Mouse (Mus musculus) neural tube, embryonic 12.5 days (tissue): ENCODE results near the gene Tbc1d10b. TPM values are rescaled to one million over a fixed set of nuclear protein-coding genes. Genes with fewer than 3 reads are reported as not detected.
A peak's percentile ranks its signal among the peaks of the same experiment; 100 is the strongest.

Experiments
- ATAC-seq: fragments of 200-750 bp; cut with Nextera tagmentation; 2 replicates; pipeline ENCODE4 v1.8.0; 2017; ENCODE audit warnings: low read depth, mild to moderate bottlenecking, moderate TSS enrichment, moderate library complexity; ENCODE audit not compliant: low FRiP score
- H3K27ac ChIP-seq: fragments of 300-500 bp; sonication (generic); 2 replicates; pipeline ENCODE4 v1.5.1; 2016
- H3K27me3 ChIP-seq: fragments of 300-500 bp; sonication (generic); replicated peaks from 2 replicates; pipeline ENCODE4 v1.6.1; 2016; ENCODE audit warnings: mild to moderate bottlenecking
- H3K36me3 ChIP-seq: fragments of 300-500 bp; sonication (generic); 2 replicates; pipeline ENCODE4 v1.6.1; 2016; ENCODE audit warnings: mild to moderate bottlenecking
- H3K4me1 ChIP-seq: fragments of 300-500 bp; sonication (generic); 2 replicates; pipeline ENCODE4 v1.6.1; 2016
- H3K4me2 ChIP-seq: fragments of 300-500 bp; sonication (generic); replicated peaks from 2 replicates; pipeline ENCODE4 v1.6.1; 2016; ENCODE audit warnings: mild to moderate bottlenecking
- H3K4me3 ChIP-seq: fragments of 300-500 bp; sonication (generic); 2 replicates; pipeline ENCODE4 v1.5.1; 2016
- H3K9ac ChIP-seq: fragments of 300-500 bp; sonication (generic); 2 replicates; pipeline ENCODE4 v1.6.1; 2016; ENCODE audit warnings: mild to moderate bottlenecking
- H3K9me3 ChIP-seq: fragments of 300-500 bp; sonication (generic); 2 replicates; pipeline ENCODE4 v1.6.1; 2016; ENCODE audit warnings: mild to moderate bottlenecking
- WGBS: fragments of 180-500 bp; shearing (Covaris S2); methylation state at CpG from one replicate; pipeline ENCODE4 v1.1.7; 2016; 5-methylcytosine and 5-hydroxymethylcytosine counted together
- polyA plus RNA-seq: library from polyadenylated mRNA; unstranded; fragments of >200 nt; fragmentation: Nextera tagmentation; extraction: Ambion mirVana; gene quantifications from 2 replicates; pipeline ENCODE4 v1.2.1, GENCODE M21; 2016

Gene Tbc1d10b
- polyA plus RNA-seq, 1 experiment from 2014 or later = 45.6 TPM

DNA sequence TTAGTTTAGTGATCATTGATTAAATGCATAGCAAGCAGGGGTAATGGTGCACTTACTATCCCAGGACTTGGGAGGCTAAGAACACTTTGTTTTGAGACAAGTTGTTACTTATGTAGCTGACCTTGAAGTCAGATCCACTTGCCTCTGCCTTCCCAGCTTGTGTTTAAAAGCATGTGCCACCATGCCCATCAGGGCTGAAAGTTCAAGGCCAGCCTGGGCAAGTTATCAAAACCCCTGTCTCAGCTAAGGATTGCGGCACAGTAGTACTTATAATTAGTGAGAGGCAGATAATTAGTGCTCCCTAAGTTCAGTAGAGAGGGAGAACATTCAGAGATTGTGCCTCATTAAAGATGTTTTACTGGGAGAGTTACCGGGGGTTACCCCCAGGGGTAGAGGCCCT is 26.5 kb upstream of the Tbc1d10b start:
- no peaks in the 10 kb centered on the region for H3K27me3 ChIP-seq
- peaks cover 57% of the 10 kb centered on the region for H3K36me3 ChIP-seq
- no peak overlapping the region for H3K27ac ChIP-seq
- H3K4me3 ChIP-seq = no peak overlapping the region
- H3K4me1 ChIP-seq = peaks cover 29% of the 10 kb centered on the region
- peak overlapping the region; percentile 86 for H3K4me2 ChIP-seq
- H3K9me3 ChIP-seq = no peaks in the 10 kb centered on the region
- no peak overlapping the region; the same call in 1 of the 2 replicates for H3K9ac ChIP-seq
- no peak for ATAC-seq
- 94% methylated on average over 2 of the region's 2 CpGs for WGBS

DNA sequence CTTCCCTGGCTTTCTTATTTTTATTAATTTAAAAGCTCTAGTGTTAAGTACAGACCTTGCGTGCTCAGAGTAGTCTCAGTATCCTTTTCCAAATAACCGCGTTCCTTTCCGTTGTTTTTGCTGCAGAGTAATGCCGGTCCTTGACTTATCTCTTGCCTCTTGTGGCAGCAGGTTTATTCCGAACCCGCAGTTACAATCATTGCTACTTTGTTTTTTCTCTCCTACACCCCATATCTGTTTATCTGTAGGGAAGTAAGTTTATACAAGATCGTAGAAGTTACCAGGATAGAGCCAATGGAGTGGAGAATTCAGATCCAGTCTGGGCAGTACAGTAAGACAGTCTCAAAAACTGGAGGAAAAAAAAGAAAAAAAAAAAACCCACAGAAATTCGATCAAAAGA is 25.5 kb upstream of the Tbc1d10b start:
- Histone ChIP-seq H3K36me3 (peaks cover 60% of the 10 kb centered on the region), H3K9ac (peak overlapping the region; percentile 96), H3K4me3 (peak overlapping the region; percentile 90), H3K9me3 (no peaks in the 10 kb centered on the region), H3K27me3 (no peaks in the 10 kb centered on the region), H3K4me2 (peak overlapping the region; percentile 86), H3K4me1 (peaks cover 30% of the 10 kb centered on the region), H3K27ac (peak overlapping the region; percentile 98; the same call in 1 of the 2 replicates)
- 6% methylated on average over 9 of the region's 9 CpGs for WGBS
- ATAC-seq = no peak

DNA sequence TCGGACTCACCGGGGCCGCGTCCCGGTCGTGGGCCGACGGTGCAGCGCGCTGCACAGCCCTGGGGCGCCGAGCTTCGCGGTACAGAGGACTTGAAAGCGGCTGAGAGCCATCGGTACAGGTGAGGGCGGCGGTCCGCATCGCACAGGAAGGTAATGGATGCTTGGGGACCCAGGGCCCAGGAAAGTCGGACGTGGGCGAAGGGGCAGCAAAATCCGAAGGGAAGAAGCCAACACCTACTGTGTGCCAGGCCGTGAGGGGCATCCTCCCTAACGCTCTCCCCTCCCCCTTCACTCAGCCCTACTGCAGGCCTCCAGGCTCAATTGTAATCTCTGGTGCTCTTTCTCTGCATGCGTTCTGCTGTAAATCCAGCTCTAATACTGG is 25.1 kb upstream of the Tbc1d10b start:
- peak; percentile 52 for ATAC-seq
- peaks cover 30% of the 10 kb centered on the region for H3K4me1 ChIP-seq

DNA sequence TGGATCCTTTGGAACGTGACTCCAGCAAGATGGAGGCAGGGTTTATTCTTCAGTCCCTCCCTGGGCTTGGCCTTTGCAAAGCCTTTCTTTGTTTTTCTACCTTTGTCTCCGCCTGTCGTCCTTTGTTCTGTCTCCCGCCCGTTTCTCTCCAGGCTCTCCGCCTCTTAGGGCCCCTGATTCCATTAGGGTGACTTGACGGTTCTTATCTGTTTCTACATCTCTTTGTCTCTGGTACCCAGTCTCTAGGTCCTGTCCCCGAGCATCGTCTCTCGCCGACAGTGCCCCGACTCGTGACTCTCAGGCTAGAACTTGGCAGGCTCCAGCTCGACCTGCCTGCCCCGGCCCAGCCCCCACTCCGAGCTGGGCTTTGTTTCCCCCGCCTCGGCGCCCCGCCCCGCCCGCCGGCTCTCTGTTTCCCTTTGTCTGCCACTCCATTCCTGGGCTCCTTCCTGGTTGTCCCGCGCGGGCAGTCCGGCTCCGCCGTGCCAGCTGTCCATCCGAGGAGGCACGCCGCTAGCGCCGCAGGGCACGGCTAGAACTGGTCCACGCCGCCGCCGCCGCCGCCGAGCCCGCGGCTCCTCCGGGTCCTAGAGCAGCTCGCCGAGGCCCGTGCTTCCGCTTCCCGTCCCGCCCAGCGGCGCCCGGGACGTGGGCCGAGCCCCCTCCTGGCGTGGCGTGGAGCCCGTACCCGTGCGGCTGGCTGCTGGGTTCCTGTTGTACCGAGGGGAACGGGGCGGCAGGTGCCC is 24.5 kb upstream of the Tbc1d10b start, which contains the start of the genes Zfp553 and Sept1:
Gene Zfp553, plus strand, starts transcription at position 440 of the 746 bp plus-strand sequence.
Gene Sept1, minus strand, starts transcription at position 509 of the 746 bp plus-strand sequence.
- Histone ChIP-seq H3K27me3 (no peaks in the 10 kb centered on the region), H3K9me3 (no peaks in the 10 kb centered on the region), H3K4me1 (peaks cover 30% of the 10 kb centered on the region), H3K9ac (peak within 1 kb of the TSS; percentile 96), H3K4me3 (peak within 1 kb of the TSS; percentile 90), H3K27ac (peak within 1 kb of the TSS; percentile 98), H3K4me2 (peak within 1 kb of the TSS; percentile 86), H3K36me3 (peaks cover 50% of the 10 kb centered on the region)
- peak; percentile 91 for ATAC-seq
- WGBS = under 1% methylated on average over 64 of the region's 64 CpGs

More for the DNA sequence above, 25.1 kb upstream of the Tbc1d10b start:
- H3K4me3 ChIP-seq = peak overlapping the region; percentile 90
- WGBS = under 1% methylated on average over 27 of the region's 27 CpGs
- H3K4me2 ChIP-seq = peak overlapping the region; percentile 86
- peaks cover 56% of the 10 kb centered on the region for H3K36me3 ChIP-seq
- no peaks in the 10 kb centered on the region for H3K9me3 ChIP-seq
- no peaks in the 10 kb centered on the region for H3K27me3 ChIP-seq
- peak overlapping the region; percentile 96 for H3K9ac ChIP-seq
- peak overlapping the region; percentile 98 for H3K27ac ChIP-seq

DNA sequence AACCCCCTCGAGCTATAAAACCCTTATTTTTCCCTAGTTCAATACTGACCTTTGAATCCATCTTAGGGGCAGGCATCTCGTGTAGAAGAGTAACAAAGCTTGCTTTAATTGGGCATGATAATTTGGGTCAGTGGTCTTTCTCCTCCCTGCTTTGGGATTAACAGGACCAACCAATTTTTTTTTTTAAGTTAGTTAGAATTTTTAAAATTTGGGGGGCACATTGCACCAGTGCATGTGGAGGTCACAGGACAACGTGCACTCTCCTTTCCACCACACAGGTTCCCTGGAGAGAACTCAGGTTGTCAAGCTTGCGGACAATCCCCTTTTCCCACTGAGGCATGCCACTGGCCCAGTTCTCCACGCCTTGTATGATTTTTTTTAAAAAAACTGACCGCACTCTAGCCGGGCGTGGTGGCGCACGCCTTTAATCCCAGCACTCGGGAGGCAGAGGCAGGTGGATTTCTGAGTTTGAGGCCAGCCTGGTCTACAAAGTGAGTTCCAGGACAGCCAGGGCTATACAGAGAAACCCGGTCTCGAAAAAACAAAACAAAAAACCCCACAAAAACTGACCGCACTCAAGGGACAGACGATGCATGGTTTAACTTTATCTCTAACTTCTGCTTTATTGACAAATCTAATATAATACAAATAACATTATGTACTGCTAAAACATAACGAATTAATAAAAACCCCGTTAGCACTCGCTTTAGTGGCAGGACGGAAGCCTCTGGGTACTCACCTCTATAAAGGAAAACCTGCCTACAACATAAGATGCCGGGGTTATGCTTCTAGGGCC is 23.8 kb upstream of the Tbc1d10b start:
- no peak for ATAC-seq
- Histone ChIP-seq H3K36me3 (peaks cover 42% of the 10 kb centered on the region), H3K27me3 (no peaks in the 10 kb centered on the region), H3K4me3 (peak overlapping the region; percentile 90), H3K9ac (peak overlapping the region; percentile 96), H3K4me2 (peak overlapping the region; percentile 86), H3K4me1 (peaks cover 30% of the 10 kb centered on the region), H3K27ac (peak overlapping the region; percentile 98), H3K9me3 (no peaks in the 10 kb centered on the region)
- 10% methylated on average over 20 of the region's 20 CpGs for WGBS

DNA sequence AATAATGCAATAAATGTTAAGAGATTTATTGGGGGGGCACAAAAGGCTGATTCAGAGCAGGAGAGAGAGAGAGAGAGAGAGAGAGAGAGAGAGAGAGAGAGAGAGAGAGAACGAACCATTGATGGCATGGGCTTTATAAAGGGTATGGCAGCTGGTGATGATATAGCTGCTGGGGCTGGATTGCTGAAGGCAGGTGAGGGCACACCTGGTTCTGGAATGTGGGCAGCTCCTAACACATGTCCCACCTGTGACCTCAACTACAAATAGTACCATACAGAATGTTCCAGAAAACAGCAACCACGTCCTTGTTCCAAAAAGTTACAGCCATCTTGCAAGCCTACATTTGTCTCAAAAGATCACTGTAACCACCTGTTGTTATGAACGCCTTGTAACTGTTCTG is 23.1 kb upstream of the Tbc1d10b start:
- Histone ChIP-seq H3K27me3 (no peaks in the 10 kb centered on the region), H3K36me3 (peaks cover 36% of the 10 kb centered on the region), H3K4me1 (peaks cover 30% of the 10 kb centered on the region), H3K4me2 (peak overlapping the region; percentile 86), H3K4me3 (peak overlapping the region; percentile 90), H3K27ac (no peak overlapping the region), H3K9me3 (no peaks in the 10 kb centered on the region), H3K9ac (peak overlapping the region; percentile 96)
- 63% methylated on average over 2 of the region's 3 CpGs for WGBS
- ATAC-seq = no peak

DNA sequence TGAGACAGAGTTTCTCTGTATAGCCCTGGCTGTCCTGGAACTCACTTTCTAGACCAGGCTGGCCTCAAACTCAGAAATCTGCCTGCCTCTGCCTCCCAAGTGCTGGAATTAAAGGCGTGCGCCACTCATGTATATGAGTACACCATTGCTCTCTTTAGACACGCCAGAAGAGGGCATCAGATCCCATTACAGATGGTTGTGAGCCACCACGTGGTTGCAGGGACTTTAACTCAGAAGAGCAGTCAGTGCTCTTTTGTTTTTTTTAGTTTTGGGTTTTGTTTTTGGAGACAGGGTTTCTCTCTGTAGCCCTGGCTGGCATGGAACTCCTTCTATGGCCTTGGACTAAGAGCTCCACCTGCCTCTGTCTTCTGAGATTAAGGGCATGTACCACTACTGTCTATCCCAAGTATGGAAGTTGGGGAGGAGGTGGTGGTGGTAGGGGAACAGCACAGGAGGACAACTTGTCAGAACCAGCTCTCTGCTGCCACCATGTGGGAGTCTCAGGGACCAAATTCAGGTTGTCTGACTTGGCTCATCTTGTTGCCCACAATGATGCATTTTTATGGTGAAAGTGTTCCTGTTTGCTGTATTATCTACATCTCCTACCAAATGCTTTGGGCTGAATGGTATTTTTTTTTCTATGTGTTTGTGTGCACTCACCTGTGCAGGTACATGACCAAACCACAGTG is 20.5 kb upstream of the Tbc1d10b start:
- Histone ChIP-seq H3K4me3 (no peak overlapping the region), H3K9ac (no peak overlapping the region), H3K27ac (no peak overlapping the region), H3K4me2 (no peak overlapping the region), H3K4me1 (peaks cover 21% of the 10 kb centered on the region), H3K9me3 (no peaks in the 10 kb centered on the region), H3K27me3 (no peaks in the 10 kb centered on the region), H3K36me3 (peaks cover 19% of the 10 kb centered on the region)
- ATAC-seq = no peak
- 66% methylated on average over 4 of the region's 4 CpGs for WGBS

DNA sequence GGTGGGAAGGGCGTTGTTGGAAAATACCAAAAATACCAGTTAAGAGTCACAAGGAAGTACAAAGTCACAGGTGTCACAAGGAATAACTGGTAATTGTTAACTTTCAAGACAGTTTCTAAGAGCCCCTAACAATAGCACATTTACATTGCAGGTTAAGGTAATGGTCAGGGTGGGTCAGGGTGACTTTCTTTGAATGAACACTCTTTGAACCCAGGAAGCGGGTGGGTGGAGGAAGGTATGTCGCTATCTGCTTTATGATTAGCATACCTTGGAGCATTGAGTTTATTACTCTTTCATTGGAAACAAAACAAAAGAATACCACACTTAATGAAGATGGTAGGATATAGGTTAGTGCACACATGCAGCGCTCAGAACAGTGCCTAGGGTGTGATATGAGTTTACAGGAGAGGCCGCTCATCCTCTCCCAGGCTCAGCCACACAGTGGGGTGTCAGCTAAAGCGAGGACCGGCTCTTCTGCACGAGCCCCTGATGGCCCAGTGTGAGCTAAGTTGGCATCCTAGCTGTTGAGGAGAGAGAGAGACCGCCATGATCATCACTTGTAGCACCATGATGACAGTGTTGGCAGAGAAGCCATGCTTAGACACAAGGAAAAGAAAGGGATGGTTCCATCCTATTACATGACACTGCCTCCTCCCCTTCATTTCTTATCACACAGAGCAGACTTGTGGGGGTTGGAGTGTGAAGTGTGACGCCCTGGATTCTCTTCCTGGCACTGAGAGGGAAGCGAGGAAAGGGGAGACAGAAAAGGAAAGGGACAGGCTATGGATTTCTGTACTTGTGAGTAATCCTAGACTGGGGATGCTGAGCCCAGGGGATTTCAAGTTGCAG is 17.1 kb upstream of the Tbc1d10b start:
- Histone ChIP-seq H3K4me2 (no peak overlapping the region), H3K9me3 (no peaks in the 10 kb centered on the region), H3K27me3 (no peaks in the 10 kb centered on the region), H3K36me3 (peaks cover 16% of the 10 kb centered on the region), H3K4me3 (no peak overlapping the region), H3K9ac (no peak overlapping the region), H3K27ac (no peak overlapping the region), H3K4me1 (peaks cover 6% of the 10 kb centered on the region)
- no peak for ATAC-seq
- WGBS = 90% methylated on average over 11 of the region's 11 CpGs

DNA sequence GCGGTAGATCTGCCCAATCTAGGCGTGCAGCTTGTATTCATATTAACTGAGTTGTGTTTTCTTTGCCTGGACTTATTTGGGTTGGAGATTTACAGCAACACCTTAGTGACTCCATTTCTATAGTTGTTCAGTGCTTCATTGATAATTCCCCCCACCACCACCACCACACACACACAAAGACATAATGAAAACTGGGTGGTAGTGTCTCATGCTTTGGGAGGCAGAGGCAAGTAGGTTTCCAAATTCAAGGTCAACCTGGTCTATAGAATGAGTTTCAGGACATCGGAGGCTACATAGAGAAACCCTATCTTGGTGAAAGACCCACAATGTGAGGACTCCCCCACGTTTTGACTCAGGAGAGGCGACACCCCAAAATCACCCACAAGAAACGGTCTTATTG is 16.3 kb upstream of the Tbc1d10b start:
- Histone ChIP-seq H3K36me3 (peaks cover 9% of the 10 kb centered on the region), H3K4me1 (no peaks in the 10 kb centered on the region), H3K4me3 (no peak overlapping the region), H3K9ac (no peak overlapping the region), H3K27me3 (no peaks in the 10 kb centered on the region), H3K4me2 (no peak overlapping the region), H3K27ac (no peak overlapping the region), H3K9me3 (no peaks in the 10 kb centered on the region)
- ATAC-seq = no peak
- 93% methylated on average over 6 of the region's 6 CpGs for WGBS

DNA sequence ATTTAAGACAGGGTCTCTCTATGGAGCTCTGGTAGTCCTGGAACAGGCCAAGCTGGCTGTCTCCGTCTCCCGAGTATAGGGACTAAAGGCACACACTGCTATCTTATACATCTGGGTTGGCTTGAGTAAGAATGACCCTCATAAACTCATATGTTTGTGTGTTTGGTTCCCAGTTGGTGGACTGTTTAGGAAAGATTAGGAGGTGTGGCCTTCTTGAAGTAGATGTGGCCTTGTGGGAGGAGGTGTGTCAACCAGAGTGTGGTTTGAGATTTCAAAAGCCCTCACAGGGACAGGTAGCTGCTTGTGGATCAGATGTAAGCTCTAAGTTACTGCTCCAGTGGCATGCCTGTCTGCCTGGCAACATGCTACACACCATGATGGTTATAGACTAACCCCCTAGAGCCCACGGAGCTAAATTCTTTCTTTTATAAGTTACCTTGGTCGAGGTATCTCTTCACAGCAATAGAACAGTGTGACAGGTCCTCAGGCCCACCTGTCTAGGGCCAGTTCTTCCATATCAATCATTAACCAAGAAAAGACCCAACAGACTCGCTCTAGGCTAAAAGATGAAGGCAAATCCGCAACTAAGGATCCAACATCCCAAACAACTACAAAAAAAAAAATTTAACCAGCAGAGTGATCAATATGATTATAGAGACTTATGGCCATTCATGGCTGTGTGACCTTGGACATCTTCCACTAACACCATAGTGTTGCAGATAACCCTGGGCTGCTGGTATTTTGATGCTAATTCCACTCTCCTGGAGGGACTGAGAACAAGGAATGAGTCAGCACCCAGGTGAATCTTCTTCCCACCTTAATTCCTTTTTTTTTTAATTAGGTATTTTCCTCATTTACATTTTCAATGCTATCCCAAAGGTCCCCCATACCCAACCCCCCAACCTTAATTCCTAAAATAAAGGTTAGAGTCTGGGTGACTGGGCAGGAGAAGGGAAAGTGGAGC is 15.5 kb upstream of the Tbc1d10b start:
- Histone ChIP-seq H3K4me1 (no peaks in the 10 kb centered on the region), H3K9ac (no peak overlapping the region), H3K4me3 (no peak overlapping the region), H3K27me3 (no peaks in the 10 kb centered on the region), H3K4me2 (no peak overlapping the region), H3K36me3 (peaks cover 2% of the 10 kb centered on the region; the same call in 1 of the 2 replicates), H3K9me3 (no peaks in the 10 kb centered on the region), H3K27ac (no peak overlapping the region)
- ATAC-seq = no peak
- 90% methylated on average over 6 of the region's 6 CpGs for WGBS
